Mouse (Mus musculus): ENCODE measurements at regions not wholly inside any gene's neighbourhood (a gene's known extent, or its start where the extent isn't known, plus 50 kb on each side); places are given as distances from the start of the nearest gene placed in this dataset.

DNA sequence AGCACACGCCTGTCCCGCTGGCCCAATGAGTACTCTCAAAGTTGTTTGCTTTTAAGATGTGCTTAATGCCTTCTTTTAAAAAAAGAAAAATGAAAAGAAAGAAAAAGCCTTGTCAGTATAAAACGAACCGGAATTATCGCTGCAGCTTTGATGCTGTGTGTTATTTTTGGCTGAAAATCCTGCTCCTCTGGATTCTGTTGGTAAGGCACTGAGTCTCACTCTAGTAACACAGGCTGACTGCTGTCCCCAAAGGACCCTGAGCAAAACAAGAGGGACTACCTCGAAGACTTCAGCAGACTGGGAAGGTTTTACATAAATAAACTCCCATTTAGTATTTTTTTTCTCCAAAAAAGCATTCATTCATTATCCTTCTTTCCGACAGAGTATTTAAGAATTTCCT is 196.1 kb upstream of the Ppargc1a start:
- Histone ChIP-seq H3K9ac (ENCODE audit: low read depth, low read length) (no peak overlapping the region), H3K4me1 (replicated peaks; ENCODE audit: control insufficient read depth, insufficient read depth, low read length) (no peaks in the 10 kb centered on the region), H3K27me3 (ENCODE audit: control insufficient read depth, insufficient read depth, low read length) (no peaks in the 10 kb centered on the region), H3K27ac (ENCODE audit: low read depth, low read length) (no peak overlapping the region), H3K36me3 (ENCODE audit: control insufficient read depth, insufficient read depth, low read length) (no peaks in the 10 kb centered on the region), H3K4me2 (replicated peaks; ENCODE audit: low read depth, low read length) (no peak overlapping the region), H3K4me3 (ENCODE audit: low read depth, low read length) (no peak overlapping the region), H3K9me3 (ENCODE audit: control insufficient read depth, low read length) (no peaks in the 10 kb centered on the region)
- no peak for ATAC-seq (ENCODE audit: low FRiP score)
- no peak for DNase-seq (ENCODE audit: low spot score)
- WGBS = 80% methylated on average over 7 of the region's 7 CpGs

DNA sequence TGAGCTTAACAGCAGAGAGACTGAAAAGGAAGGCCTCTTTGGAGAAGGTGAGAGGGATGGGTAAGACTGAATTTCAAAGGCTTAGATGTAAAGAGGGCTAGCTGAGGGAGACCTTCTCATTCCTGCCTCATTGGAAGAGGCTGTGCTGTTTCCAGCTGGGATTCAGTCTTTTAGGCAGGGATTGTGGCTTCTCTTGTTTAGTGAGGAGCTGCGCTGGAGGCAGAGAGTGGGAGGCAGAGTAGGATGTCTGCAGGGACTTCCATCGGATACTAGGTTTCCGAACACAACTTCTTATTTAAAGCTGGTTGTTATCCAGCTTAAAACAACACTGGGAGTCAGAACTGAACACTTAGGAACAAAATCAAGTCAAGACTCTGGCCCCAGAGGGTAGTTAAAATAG is 194.8 kb upstream of the Ppargc1a start:
- Histone ChIP-seq H3K27me3 (ENCODE audit: control insufficient read depth, insufficient read depth, low read length) (no peaks in the 10 kb centered on the region), H3K27ac (ENCODE audit: low read depth, low read length) (no peak overlapping the region), H3K36me3 (ENCODE audit: control insufficient read depth, insufficient read depth, low read length) (no peaks in the 10 kb centered on the region), H3K9me3 (ENCODE audit: control insufficient read depth, low read length) (no peaks in the 10 kb centered on the region), H3K4me3 (ENCODE audit: low read depth, low read length) (no peak overlapping the region), H3K9ac (ENCODE audit: low read depth, low read length) (no peak overlapping the region), H3K4me2 (replicated peaks; ENCODE audit: low read depth, low read length) (no peak overlapping the region), H3K4me1 (replicated peaks; ENCODE audit: control insufficient read depth, insufficient read depth, low read length) (no peaks in the 10 kb centered on the region)
- DNase-seq (ENCODE audit: low spot score) (no peak), ATAC-seq (ENCODE audit: low FRiP score) (no peak)
- 45% methylated on average over 3 of the region's 3 CpGs for WGBS

DNA sequence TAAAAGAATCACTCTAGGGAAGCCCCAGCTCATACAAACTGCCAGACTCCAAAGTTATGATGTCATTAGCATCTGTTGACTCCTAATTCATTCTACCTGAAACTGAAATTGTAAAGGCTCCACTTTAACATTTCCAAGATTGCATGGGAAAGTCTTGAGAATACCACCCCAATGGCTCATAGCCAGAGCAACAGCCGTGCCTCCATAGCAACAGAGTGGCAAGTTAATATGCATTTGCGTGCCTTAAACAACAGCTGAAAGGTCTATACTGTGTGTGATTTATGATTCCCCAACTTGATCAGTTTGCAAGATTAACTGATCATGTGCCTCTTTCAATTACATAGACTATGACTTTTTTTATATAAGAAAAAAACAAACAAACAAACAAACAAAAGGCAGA is 190.8 kb upstream of the Ppargc1a start:
- Histone ChIP-seq H3K4me3 (ENCODE audit: low read depth, low read length) (no peak overlapping the region), H3K9ac (ENCODE audit: low read depth, low read length) (no peak overlapping the region), H3K4me1 (replicated peaks; ENCODE audit: control insufficient read depth, insufficient read depth, low read length) (no peaks in the 10 kb centered on the region), H3K9me3 (ENCODE audit: control insufficient read depth, low read length) (no peaks in the 10 kb centered on the region), H3K27me3 (ENCODE audit: control insufficient read depth, insufficient read depth, low read length) (no peaks in the 10 kb centered on the region), H3K27ac (ENCODE audit: low read depth, low read length) (no peak overlapping the region), H3K4me2 (replicated peaks; ENCODE audit: low read depth, low read length) (no peak overlapping the region), H3K36me3 (ENCODE audit: control insufficient read depth, insufficient read depth, low read length) (no peaks in the 10 kb centered on the region)
- DNase-seq (ENCODE audit: low spot score) (no peak), ATAC-seq (ENCODE audit: low FRiP score) (no peak)
- 82% methylated on average over 2 of the region's 2 CpGs for WGBS

DNA sequence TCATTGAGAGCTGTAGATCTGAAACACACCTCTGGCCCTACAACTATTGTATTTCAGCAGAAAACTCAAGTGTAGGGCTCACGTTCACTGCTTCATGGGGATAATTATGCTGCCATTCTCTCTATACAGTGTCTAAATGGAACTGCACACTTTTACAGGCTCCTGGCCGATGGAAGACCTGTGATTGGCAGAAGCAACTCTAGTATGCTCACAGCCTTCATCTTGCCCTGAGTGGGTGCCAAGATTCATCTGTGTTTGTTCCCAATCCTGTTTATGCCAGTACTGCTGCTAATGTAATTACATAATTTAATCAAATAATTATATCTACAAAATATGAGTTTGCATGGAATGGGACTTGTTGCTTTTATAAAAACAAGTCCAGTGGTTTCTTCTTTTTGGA is 190.3 kb upstream of the Ppargc1a start:
- WGBS = 83% methylated on average over 2 of the region's 2 CpGs
- Histone ChIP-seq H3K27ac (ENCODE audit: low read depth, low read length) (no peak overlapping the region), H3K4me3 (ENCODE audit: low read depth, low read length) (no peak overlapping the region), H3K9me3 (ENCODE audit: control insufficient read depth, low read length) (no peaks in the 10 kb centered on the region), H3K36me3 (ENCODE audit: control insufficient read depth, insufficient read depth, low read length) (no peaks in the 10 kb centered on the region), H3K9ac (ENCODE audit: low read depth, low read length) (no peak overlapping the region), H3K4me2 (replicated peaks; ENCODE audit: low read depth, low read length) (no peak overlapping the region), H3K4me1 (replicated peaks; ENCODE audit: control insufficient read depth, insufficient read depth, low read length) (no peaks in the 10 kb centered on the region), H3K27me3 (ENCODE audit: control insufficient read depth, insufficient read depth, low read length) (no peaks in the 10 kb centered on the region)
- DNase-seq (ENCODE audit: low spot score) (no peak), ATAC-seq (ENCODE audit: low FRiP score) (no peak)

DNA sequence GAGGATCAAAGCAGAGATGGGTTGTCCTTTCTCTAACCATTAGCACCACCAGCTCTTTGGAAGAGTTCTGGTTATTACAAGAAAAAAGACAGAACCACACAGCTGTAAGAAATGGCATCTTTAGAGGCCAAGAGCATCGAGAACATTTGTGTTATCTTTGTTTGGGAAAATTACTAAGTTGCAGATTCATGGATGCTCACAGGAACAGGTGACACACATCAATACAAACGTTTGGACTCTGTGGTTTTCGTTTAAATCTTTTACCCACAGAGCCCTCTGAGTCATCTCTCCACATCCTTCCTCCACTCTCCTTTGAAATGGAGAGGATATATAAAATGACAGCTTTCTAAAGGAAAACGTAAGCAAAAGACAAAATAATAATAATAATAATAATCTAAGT is 184.5 kb upstream of the Ppargc1a start:
- no peak for ATAC-seq (ENCODE audit: low FRiP score)
- H3K9ac ChIP-seq (ENCODE audit: low read depth, low read length) = no peak overlapping the region
- H3K4me2 ChIP-seq (replicated peaks; ENCODE audit: low read depth, low read length) = no peak overlapping the region
- H3K27me3 ChIP-seq (ENCODE audit: control insufficient read depth, insufficient read depth, low read length) = no peaks in the 10 kb centered on the region
- H3K4me1 ChIP-seq (replicated peaks; ENCODE audit: control insufficient read depth, insufficient read depth, low read length) = no peaks in the 10 kb centered on the region
- no peaks in the 10 kb centered on the region for H3K36me3 ChIP-seq (ENCODE audit: control insufficient read depth, insufficient read depth, low read length)
- no peak for DNase-seq (ENCODE audit: low spot score)
- no peaks in the 10 kb centered on the region for H3K9me3 ChIP-seq (ENCODE audit: control insufficient read depth, low read length)
- no peak overlapping the region for H3K4me3 ChIP-seq (ENCODE audit: low read depth, low read length)
- no peak overlapping the region for H3K27ac ChIP-seq (ENCODE audit: low read depth, low read length)
- WGBS = 77% methylated on average over 4 of the region's 4 CpGs

DNA sequence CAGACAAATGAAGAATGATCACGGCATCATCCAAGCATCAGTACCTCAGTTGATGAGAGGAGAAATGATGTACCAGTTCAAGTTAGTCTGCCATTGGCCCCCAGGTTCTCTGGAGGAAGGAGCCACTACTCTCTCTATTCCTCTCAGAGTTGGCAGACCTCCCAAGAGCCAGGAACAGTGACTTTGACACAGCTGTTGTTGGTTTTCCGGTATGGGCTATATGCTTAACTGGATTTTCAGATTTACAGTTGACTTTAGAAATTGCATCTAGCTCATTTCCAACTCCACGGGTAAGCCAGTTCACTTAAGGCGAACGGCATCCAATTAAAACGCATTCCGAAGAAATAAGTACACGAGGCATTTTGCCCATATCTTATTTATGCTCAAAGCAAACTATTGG is 182.9 kb upstream of the Ppargc1a start:
- no peak overlapping the region for H3K9ac ChIP-seq (ENCODE audit: low read depth, low read length)
- DNase-seq (ENCODE audit: low spot score) (no peak), ATAC-seq (ENCODE audit: low FRiP score) (no peak)
- H3K36me3 ChIP-seq (ENCODE audit: control insufficient read depth, insufficient read depth, low read length) = no peaks in the 10 kb centered on the region
- no peak overlapping the region for H3K4me2 ChIP-seq (replicated peaks; ENCODE audit: low read depth, low read length)
- no peaks in the 10 kb centered on the region for H3K27me3 ChIP-seq (ENCODE audit: control insufficient read depth, insufficient read depth, low read length)
- no peaks in the 10 kb centered on the region for H3K9me3 ChIP-seq (ENCODE audit: control insufficient read depth, low read length)
- H3K4me3 ChIP-seq (ENCODE audit: low read depth, low read length) = no peak overlapping the region
- 95% methylated on average over 8 of the region's 8 CpGs for WGBS
- H3K27ac ChIP-seq (ENCODE audit: low read depth, low read length) = no peak overlapping the region
- H3K4me1 ChIP-seq (replicated peaks; ENCODE audit: control insufficient read depth, insufficient read depth, low read length) = no peaks in the 10 kb centered on the region

DNA sequence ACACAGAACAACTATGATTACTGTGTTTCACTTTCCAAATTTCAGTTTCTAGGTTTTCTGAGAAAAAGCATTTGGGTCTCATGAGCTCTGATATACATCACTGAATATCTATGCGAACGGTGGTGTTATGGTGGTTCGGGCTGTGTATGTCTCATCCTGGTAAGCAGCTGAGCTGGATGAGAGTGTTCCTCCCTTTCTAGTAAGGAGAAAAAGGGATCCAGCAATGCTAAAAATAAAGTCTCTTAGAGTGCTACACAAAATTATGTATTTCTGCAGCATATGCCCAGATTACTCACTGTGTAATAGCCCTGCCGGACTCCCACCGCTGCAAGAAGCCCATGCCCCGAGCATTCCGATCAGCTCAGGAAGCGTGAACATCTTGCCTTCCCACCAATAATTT is 173.4 kb upstream of the Ppargc1a start:
- no peaks in the 10 kb centered on the region for H3K9me3 ChIP-seq (ENCODE audit: control insufficient read depth, low read length)
- no peak for DNase-seq (ENCODE audit: low spot score)
- no peak overlapping the region for H3K4me2 ChIP-seq (replicated peaks; ENCODE audit: low read depth, low read length)
- no peaks in the 10 kb centered on the region for H3K4me1 ChIP-seq (replicated peaks; ENCODE audit: control insufficient read depth, insufficient read depth, low read length)
- H3K36me3 ChIP-seq (ENCODE audit: control insufficient read depth, insufficient read depth, low read length) = no peaks in the 10 kb centered on the region
- H3K27me3 ChIP-seq (ENCODE audit: control insufficient read depth, insufficient read depth, low read length) = no peaks in the 10 kb centered on the region
- no peak for ATAC-seq (ENCODE audit: low FRiP score)
- 97% methylated on average over 8 of the region's 8 CpGs for WGBS
- no peak overlapping the region for H3K4me3 ChIP-seq (ENCODE audit: low read depth, low read length)
- H3K27ac ChIP-seq (ENCODE audit: low read depth, low read length) = no peak overlapping the region
- no peak overlapping the region for H3K9ac ChIP-seq (ENCODE audit: low read depth, low read length)

DNA sequence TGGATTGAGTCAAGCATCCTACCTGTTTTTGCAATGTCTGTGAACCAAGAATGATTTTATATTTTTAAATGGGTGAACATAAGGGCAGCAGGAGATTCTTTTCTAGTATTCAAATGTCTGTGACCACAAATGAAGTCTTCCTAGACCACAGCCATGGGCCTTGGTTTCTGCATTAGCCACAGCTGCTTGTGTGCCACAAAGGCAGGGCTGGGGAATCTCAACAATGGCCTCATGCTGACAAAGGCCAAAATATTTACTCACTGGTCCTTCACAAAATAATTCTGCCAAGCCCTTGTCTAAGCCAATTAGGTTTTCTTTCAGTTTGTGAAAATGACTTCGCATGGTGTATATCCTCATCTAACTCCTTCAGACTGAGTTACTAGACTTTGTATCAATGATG is 162.7 kb upstream of the Ppargc1a start:
- 81% methylated on average over 1 of the region's 1 CpGs for WGBS
- ATAC-seq (ENCODE audit: low FRiP score) (no peak), DNase-seq (ENCODE audit: low spot score) (no peak)

DNA sequence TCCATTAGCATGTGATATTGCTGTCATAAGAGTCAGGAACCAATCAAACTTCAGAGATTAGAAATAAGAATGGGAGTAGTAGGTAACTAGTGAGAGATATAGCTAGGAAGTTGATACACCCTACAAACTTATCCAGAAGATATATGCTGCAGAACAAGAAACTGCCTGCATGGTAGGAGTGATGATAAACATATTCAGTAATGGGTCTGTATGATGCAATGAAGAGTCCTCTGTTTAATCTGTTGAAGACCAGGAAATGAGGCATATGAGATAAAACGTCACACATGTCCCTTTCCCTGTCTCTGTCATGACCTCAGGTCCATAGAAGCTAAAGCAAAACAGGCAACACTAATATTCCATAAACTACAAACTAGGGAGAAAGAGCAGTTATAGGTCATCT is 162.2 kb upstream of the Ppargc1a start:
- WGBS = 94% methylated on average over 1 of the region's 1 CpGs
- H3K27me3 ChIP-seq (ENCODE audit: control insufficient read depth, insufficient read depth, low read length) = no peaks in the 10 kb centered on the region
- ATAC-seq (ENCODE audit: low FRiP score) = no peak
- H3K36me3 ChIP-seq (ENCODE audit: control insufficient read depth, insufficient read depth, low read length) = no peaks in the 10 kb centered on the region
- H3K4me3 ChIP-seq (ENCODE audit: low read depth, low read length) = no peak overlapping the region
- H3K4me1 ChIP-seq (replicated peaks; ENCODE audit: control insufficient read depth, insufficient read depth, low read length) = no peaks in the 10 kb centered on the region
- no peak for DNase-seq (ENCODE audit: low spot score)
- H3K9me3 ChIP-seq (ENCODE audit: control insufficient read depth, low read length) = no peaks in the 10 kb centered on the region
- no peak overlapping the region for H3K27ac ChIP-seq (ENCODE audit: low read depth, low read length)
- no peak overlapping the region for H3K4me2 ChIP-seq (replicated peaks; ENCODE audit: low read depth, low read length)
- no peak overlapping the region for H3K9ac ChIP-seq (ENCODE audit: low read depth, low read length)

More for the DNA sequence above, 162.7 kb upstream of the Ppargc1a start:
- no peak overlapping the region for H3K4me2 ChIP-seq (replicated peaks; ENCODE audit: low read depth, low read length)
- no peaks in the 10 kb centered on the region for H3K9me3 ChIP-seq (ENCODE audit: control insufficient read depth, low read length)
- H3K36me3 ChIP-seq (ENCODE audit: control insufficient read depth, insufficient read depth, low read length) = no peaks in the 10 kb centered on the region
- no peak overlapping the region for H3K9ac ChIP-seq (ENCODE audit: low read depth, low read length)
- H3K27me3 ChIP-seq (ENCODE audit: control insufficient read depth, insufficient read depth, low read length) = no peaks in the 10 kb centered on the region
- no peaks in the 10 kb centered on the region for H3K4me1 ChIP-seq (replicated peaks; ENCODE audit: control insufficient read depth, insufficient read depth, low read length)
- H3K27ac ChIP-seq (ENCODE audit: low read depth, low read length) = no peak overlapping the region
- H3K4me3 ChIP-seq (ENCODE audit: low read depth, low read length) = no peak overlapping the region
